Mouse (Mus musculus) forelimb bud, embryonic 11.5 days (tissue): ENCODE measurements around the gene 5830411N06Rik.

Experiments used
- DNase-seq: peaks from one replicate; pipeline ENCODE4 v3.0.0-alpha.2; 2012; ENCODE audit warnings: low read depth, low spot score

Gene 5830411N06Rik

DNA sequence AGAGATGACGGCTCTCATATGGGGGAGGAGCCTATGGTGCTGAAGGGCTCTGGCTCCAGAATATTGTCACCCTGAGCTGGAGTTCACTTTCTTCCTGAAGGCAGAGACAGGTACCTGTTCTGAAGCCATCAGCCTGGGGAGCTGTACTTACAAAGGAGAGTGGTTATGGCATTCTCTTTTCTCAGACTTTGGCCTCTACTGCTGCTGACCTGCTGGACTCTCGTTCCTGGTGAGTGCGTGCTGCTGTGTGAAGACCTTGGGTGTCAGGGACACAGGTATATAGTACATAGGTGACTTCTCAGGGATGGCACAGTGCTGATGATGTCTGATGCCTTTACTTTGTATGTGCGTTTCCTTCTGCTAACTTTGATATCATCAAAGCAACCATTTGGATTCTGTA lies at the start of gene 5830411N06Rik:
5830411N06Rik (plus strand) TSS at position 69 of the 400 bp plus-strand sequence.
- DNase-seq: no peak

DNA sequence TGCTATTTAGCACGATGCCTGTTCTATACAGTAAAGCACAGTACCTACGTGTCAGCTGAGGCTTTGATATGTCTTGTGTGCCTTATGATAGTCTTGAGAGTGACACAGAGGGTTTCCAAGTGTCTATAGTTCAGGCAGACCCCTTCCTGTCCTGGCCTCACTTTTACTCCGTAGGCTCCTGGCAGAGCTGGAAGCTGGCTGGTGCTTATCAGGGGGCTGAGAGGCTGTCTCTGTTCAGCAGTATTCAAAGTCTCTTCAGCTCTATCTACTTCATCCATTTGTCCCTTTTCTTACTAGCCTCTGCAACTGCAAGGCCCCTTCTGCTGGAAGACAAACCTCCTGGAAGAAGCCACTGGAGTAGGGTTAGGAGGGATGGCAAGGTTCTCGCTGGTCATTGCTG lies 46.0 kb upstream of the 5830411N06Rik start:
- no peak for DNase-seq

DNA sequence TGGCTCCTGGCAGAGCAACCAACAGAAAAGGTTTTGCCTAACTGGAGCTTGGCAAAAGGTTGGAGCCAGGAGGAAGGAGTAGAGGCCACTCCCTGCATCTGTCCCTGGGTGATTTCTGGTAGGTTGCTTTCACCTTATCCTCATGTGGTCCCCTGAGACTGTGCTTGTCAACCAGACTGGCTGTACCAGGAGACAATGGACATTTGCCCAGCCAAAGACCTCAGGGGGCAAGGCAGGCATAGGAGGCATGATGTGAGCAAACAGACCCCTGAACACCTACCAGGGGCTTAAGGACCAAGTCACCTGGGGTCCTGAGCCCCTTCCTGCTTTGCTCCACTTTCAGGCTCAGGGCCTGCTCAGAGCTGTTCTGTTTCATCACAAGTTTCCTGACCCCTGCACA lies 41.2 kb upstream of the 5830411N06Rik start, which contains the start of gene Olfr524:
Olfr524 (minus strand) TSS at position 101 of the 400 bp plus-strand sequence.
- DNase-seq: no peak

DNA sequence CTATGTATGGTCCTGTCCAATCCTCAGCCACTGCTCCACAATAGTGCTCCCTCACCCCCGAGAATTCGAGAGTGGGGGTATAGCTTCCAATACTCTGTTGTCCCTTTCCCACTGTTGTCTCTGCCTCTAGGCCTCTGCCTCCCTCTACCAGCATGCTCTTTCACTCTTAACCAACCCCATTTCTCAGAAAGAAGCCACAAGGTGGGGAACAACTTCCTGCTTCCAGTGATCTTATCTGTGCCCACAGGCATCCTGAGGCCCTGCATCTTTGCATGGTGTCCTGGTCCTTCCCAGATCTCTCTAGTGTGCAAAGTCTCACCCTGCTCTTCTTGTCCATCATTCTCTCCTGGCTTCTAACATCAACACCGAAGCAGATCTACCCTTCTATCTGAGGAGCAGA lies 40.2 kb upstream of the 5830411N06Rik start:
- DNase-seq: no peak

DNA sequence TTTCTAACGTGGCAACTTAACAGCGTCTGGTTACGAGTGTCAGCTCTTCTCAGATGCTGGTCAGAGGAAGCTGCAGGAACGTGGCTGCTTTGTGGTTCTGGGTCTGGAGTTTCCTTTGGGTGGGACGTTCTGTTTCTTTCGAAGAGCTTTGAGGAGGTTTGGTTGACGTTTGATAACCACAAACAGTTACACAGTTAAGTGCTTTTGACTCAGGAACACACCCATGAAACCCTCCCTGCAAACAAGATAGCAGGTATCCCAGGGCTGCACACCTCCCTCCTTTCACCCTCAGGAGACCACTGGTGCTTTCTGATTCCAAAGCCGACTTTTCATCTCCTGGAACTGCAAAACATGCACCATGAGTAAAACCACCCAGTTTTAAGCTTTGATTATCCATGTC lies 38.9 kb upstream of the 5830411N06Rik start:
- DNase-seq: no peak

DNA sequence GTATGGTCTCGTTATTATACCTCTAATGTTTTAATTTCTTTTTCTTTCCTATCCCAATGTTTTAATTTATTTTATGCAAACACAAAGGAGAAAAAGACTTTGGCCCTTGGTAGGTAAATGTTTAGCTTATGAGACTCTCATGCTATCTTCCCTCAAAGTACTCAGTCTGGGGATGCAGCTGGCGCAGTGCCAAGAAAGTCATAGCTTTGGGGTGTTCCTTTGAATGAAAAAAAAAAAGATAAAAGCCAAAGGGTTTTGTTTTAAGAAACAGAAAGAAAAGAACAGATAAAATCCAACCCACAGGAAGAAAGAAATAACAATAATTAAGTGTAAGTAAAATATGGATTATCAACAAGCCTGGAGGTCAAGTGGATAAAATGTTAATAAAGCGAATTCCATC lies 38.4 kb upstream of the 5830411N06Rik start:
- no peak for DNase-seq

DNA sequence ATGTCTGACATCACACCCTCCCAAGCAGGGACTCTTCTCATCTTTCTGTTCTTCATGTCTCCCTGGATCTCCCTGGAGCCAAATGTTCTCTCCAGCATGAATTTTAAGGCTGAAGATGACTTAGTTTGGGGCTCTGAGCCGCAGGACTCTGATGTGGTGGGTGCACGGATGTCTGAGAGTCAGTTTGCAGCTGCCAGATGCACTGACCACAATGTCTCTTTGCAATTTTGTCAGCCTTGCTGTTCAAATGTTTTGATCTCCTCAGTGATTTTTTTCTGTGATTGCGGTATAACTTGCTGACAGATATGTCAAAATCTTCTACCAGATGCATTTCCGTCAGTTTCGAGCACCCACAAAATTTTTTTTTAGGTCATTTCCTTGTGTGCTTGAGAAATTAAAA lies 33.2 kb upstream of the 5830411N06Rik start:
- DNase-seq: no peak

DNA sequence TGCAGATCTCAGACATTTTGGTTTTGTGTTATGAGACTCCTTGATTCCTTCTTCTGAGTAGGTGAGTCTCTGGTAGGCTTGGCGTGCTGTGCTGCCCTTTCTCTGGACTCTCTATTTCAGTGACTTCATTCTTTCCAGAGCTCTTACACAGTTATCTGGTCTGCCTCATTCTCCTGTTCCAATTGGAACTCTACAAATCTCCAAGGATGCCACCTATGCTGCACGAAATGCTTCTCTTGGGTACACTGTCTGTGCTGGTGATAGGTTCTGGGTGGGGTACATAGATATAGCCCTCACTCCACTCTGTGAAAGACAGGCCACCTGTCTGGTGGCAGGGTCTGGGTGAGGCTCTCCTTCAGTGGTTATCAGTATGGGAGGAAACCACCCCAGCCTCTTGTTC lies 29.1 kb upstream of the 5830411N06Rik start, which contains the start of gene Cd163l1:
Cd163l1 (plus strand) TSS at position 301 of the 400 bp plus-strand sequence.
- DNase-seq: no peak

DNA sequence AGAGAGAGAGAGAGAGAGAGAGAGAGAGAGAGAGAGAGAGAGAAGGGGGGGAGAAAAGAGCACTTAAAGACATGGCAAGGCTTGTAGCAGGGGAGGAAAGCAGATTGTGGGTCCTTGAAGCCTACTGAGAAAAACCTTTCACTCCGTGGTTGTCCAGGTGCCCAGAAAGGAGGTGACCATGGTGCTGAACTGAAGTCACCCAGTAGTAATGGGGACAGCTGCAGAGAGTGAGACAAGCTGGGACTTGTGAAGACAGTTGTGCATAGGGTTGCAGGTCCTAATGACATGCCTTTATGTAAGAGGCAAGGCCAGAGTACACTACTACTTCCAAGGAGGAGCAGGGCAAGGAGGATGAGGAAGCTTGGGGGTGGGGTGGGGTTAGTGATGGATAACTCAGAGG lies 27.8 kb upstream of the 5830411N06Rik start:
- peak; percentile 24 for DNase-seq

DNA sequence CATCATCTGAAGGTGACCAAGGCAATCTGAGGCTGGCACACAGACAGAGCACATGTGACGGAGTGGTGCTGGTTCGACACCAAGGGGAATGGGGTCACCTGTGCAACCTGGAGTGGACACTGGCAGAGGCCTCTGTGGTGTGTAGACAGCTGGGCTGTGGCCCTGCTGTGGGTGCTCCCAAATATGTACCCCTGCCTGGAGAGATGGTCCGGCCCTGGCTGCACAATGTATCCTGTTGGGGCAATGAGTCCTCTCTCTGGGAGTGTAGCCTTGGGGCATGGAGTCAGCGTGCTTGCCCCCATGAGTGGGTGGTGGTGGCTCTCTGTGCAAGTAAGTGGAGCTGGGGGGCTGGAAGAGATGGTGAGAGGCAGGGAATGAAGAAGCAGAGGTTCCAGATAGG lies 26.7 kb upstream of the 5830411N06Rik start:
- no peak for DNase-seq

DNA sequence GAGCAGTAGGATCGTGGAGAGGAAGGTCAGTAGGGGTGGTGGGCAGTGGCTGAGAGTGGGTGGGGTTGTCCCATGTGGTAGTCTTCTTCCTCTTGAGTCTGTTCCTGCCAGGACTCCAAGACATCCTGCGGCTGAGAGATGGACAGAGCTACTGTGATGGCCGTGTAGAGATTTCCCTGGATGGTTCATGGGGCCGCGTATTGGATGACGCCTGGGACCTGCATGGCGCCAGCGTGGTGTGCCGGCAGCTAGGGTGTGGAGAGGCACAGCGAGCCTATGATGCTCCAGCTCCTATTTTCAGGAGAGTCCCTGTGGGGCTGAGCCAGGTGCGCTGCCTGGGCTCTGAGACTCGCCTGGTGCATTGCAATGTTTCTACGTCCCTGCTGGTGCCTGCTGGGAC lies 22.9 kb upstream of the 5830411N06Rik start:
- no peak for DNase-seq

DNA sequence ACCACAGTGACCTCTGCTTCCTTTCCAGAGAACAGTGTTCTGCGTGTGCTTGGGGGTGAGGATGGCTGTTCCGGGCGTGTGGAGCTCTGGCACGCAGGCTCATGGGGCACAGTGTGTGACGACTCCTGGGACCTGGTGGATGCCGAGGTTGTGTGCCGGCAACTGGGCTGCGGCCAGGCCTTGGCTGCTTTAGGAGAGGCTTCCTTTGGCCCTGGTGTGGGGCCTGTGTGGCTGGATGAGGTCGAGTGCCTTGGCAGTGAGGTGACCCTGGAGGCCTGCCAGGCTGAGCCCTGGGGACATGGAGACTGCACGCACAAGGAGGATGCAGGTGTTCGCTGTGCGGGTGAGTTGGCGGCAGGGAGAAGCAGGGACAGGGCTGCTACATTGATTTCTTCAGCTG lies 18.6 kb upstream of the 5830411N06Rik start:
- no peak for DNase-seq

DNA sequence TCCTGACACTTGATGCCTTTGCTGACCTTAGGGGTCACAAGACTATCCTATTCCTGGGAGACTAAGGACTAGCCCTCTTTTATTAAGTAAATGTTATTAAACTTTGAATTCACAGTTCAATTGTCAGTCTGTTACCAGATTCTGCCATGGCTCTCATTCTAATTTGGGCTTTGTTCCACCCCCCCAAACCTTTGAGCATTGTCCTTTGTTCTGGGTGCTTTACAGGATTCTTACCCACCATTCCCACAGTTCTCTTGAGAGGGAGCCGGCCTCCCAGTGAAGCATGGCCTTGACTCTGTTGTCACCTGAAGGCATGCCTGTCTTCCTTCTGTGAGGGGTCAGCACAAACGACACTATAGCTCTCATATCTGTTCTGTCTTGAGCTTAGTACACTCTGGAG lies 16.1 kb upstream of the 5830411N06Rik start:
- DNase-seq: no peak

DNA sequence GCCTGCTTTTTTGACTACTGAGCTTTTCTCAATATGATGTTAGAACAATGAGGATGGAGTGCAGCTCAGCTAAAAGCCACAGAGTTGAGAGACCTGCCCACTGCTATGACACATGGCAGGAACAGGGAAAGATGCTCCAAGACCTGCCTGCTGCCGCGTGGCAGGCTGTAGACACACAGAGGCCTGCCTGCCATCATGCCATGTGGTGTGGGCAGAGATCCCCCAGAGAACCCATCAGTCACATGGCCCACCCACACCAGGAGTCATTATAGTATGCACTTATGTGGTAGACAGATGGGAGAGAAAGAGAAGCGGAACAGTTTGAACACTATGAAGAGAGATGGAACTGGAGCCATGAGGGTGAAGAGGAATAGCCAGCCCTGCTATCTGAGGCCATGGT lies 13.4 kb upstream of the 5830411N06Rik start:
- no peak for DNase-seq

DNA sequence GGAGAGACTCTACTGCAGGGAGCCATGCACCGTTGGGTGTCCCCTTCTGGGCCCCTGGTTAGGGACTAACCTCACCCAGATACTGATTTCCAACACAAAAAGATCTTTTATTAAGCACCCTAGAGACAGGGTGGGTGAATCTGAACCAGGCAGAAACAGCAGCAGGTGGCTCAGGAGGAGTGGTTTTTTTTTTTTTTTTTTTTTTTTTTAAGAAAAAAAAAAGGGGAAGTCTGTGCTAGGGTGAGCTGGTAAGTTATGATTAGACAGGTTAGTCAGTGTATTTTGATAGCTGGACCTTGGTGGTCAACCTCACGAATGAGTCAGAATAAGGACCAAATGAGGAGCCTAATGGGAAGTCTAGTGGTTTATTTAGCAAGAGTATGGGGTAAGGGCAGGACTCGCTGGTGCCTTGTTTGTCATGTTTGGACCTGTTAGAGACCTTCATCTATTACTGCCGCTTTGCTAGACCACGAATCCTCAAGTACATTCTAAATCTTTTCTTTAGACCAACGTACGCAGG lies 6.8 kb downstream of the 5830411N06Rik start:
- no peak for DNase-seq

DNA sequence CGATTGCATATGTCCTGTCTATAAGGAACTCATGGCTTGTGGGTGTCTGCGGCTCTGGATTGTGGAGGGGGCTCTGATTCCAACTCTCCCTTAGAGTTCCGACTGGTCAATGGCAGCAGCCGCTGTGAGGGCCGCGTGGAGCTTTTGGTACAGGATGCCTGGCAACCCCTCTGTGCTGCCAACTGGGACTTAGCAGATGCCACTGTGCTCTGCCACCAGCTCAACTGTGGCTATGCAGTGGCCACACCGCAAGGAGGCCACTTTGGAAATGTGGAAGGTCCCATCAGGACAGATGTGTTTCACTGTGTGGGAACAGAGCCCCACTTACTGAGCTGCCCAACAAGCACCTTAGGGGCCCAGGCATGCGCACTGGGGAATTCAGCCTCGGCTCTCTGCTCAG lies 48.7 kb downstream of the 5830411N06Rik start:
- DNase-seq: no peak

DNA sequence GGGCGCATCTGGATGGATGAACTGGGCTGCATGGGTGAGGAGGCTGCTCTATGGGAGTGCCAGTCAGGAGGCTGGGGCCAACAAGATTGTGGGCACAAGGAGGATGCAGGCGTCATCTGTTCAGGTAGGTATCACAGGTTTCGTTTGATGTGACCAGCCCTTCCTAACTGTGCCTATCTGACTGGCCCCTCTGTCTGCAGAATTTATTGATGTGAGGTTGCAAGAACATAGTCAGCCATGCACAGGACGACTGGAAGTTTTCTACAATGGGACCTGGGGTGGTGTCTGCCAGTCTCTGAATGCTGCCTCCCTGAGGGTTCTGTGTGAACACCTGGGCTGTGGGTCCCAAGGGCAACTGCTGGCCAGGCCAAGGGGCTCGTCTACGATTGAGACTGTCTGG lies 49.8 kb downstream of the 5830411N06Rik start:
- no peak for DNase-seq

DNA sequence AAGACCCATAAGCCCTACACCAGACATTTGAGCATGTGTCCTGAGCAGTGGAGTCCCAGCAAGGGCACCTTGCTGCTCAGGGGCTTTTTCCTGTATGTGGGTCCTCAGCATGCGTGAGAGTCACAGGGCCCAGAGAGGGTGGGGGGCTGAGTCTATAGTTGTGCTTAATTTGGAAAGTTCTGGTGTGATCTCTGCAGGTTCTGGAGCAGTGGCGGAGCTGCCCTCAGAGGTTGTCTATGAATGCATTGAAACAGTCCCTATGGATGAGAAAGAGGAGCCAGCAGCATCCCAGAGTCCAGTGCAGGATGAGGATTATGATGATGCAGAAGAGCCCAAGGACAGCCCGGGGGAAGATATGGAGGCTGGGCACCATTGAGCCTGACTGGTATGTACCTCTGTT lies 52.3 kb downstream of the 5830411N06Rik start:
- DNase-seq: no peak

DNA sequence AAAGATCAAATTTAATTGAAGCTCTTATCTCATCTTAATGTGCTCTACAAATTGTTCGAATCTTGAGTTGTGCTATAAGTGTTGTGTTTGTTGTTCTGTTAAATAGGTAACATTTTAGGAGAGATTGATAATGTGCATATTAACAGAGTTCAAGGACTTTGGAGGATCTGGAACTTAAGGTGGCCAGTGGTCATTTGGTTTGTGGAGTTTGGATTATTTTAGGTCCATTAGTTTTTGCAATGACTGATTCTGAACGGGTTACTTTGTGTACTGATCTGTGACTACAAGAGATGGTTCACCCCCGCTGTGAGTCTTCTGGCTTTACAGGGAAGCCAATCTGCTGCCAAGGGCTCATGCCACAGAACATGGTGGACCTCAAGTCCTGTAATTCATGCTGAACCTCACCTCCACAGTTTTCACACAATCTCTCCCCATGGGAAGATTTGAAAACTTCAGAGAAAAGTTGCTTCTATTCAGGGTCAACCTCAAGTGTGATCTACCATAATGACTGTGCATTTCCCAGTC lies 72.8 kb downstream of the 5830411N06Rik start:
- no peak for DNase-seq

DNA sequence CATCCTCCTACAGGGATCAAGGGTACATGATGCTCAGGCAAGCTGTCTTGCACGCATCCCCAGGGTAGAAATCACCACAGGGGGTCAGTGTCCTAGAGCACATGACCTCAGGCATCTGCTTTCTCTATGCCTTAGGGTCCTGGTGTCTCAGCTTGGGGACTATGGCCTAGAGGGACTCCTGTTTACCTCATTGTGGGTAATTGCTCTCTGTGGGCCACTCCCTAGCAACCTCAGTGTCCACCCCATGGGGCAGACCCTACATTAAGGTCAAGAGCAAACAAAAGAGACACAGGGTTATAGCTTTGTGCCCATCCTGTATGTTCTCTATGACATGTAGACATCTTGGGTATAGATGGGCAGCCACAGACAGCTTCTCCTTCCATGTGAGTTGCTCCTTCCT lies 73.5 kb downstream of the 5830411N06Rik start, which contains the start of gene Olfr525:
Olfr525 (plus strand) TSS at position 301 of the 400 bp plus-strand sequence.
- no peak for DNase-seq

DNA sequence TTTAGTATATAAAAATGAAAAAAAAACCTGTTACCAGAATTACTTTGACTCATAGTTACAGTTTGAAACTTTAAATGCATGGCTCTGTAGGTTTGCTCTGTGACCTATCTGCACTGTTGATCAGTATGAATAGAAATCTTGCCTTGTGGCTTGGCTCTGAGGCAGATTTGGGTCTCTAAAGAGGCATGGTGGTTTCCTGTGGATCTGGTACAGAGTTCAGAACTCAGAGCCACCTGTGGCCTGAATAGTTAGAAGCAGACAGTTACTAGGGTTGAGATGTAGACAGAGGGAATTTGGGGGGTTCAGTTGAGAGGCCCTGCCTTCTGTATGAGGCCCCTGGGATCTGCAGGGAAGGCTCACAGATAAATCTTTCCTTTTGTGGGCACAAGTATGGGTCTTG lies 74.1 kb downstream of the 5830411N06Rik start:
- no peak for DNase-seq

DNA sequence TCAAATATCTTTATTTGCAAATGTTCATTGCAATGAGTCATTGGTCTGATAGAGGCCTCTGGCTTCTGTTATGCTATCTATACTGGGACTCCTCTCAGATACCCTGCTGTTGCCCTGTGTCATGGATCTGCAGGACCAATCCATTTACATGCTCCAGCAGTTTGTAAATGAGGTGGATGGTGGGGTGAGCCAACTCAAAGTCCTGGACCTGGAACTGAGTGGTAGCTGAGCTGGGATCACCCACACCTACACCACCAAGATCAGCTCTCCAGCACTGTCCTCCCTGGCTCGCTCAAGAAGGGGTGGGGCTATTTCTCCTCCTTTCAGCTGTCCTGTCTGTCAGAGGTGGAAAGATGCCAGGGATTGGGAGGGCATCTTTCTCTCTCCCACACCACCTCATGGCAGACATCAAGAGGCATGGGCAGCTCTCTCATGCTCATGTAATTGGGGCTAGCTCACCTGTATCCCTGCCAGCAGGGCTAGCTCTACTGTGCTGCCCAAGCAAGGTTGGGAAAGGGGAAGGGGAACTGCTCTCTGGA lies 82.8 kb downstream of the 5830411N06Rik start:
- DNase-seq: no peak

DNA sequence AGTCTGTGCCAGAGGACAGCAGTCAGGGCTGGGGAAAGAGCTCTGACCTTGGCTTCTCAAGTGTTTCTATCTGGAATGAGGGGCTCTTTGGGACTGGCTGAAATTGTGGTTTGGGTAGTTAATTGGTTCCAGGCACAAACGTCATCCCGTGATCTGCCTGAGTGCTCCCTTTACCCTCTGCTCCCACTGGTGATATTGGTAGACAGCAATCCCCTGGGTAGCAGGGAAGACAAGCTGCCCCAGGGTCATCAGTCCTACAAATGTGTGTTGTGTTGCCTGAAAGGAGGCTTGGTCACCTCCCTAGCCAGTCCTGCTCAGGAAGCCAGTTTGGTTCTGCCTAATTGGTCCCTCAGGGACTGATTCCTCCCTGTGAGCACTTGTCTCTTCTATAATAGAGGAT lies 86.6 kb downstream of the 5830411N06Rik start, which contains the start of gene Olfr527:
Olfr527 (plus strand) TSS at position 301 of the 400 bp plus-strand sequence.
- no peak for DNase-seq
